Mouse (Mus musculus) brain, embryonic 14.5 days (tissue): ENCODE measurements around the gene Chst1. TPM values are rescaled to one million over a fixed set of nuclear protein-coding genes. Genes with fewer than 3 reads are reported as not detected.

Experiments
- DNase-seq: peaks from one replicate; pipeline ENCODE4 v3.0.0-alpha.2; 2011; ENCODE audit warnings: low read depth
- CTCF ChIP-seq: fragments of 200-500 bp; IDR thresholded peaks from 2 replicates; pipeline ENCODE4 v1.5.1; 2012; ENCODE audit warnings: inconsistent platforms, mild to moderate bottlenecking, moderate library complexity, borderline replicate concordance; ENCODE audit not compliant: insufficient read depth, insufficient read length; ENCODE audit errors: extremely low read depth
- POLR2A ChIP-seq: fragments of 200-500 bp; IDR thresholded peaks from 2 replicates; pipeline ENCODE4 v1.6.1; 2012; ENCODE audit warnings: mild to moderate bottlenecking, inconsistent platforms, borderline replicate concordance; ENCODE audit not compliant: poor library complexity, insufficient read depth, insufficient read length, severe bottlenecking; ENCODE audit errors: extremely low read depth
- polyA plus RNA-seq: library from polyadenylated mRNA; depleted of rRNA; stranded (reverse); fragments of >200 nt; gene quantifications from 2 replicates; pipeline ENCODE4 v1.2.3, GENCODE M21; 2012; rRNA removed

Gene Chst1
- 59.4 and 61.6 TPM in 2 replicates for polyA plus RNA-seq

- TF ChIP-seq CTCF (no peak), POLR2A (peak; percentile 41; the same call in 1 of the 2 replicates)
- peak; percentile 71 for DNase-seq
These were observed at the start of gene Chst1 for GRCm38 (mm10) chr2:92599487-92600347. TSS of gene Chst1 (plus strand) at chr2:92599707.

- no peak for DNase-seq
- no peak for TF ChIP-seq POLR2A
- TF ChIP-seq CTCF: no peak
These were observed 49.5 kb upstream of the Chst1 start for GRCm38 (mm10) chr2:92550051-92550450.

GRCm38 (mm10) chr2:92554536-92554935 is 45.0 kb upstream of the Chst1 start:
- TF ChIP-seq CTCF (no peak), POLR2A (no peak)
- no peak for DNase-seq

- DNase-seq: no peak
- TF ChIP-seq POLR2A (no peak), CTCF (no peak)
These were observed 36.6 kb upstream of the Chst1 start for GRCm38 (mm10) chr2:92562930-92563329.

GRCm38 (mm10) chr2:92570623-92571022 is 28.9 kb upstream of the Chst1 start:
- no peak for DNase-seq
- TF ChIP-seq CTCF (no peak), POLR2A (no peak)

GRCm38 (mm10) chr2:92577824-92578223 is 21.7 kb upstream of the Chst1 start:
- TF ChIP-seq CTCF: no peak
- no peak for TF ChIP-seq POLR2A
- DNase-seq: peak; percentile 24

- no peak for DNase-seq
- TF ChIP-seq POLR2A: no peak
- TF ChIP-seq CTCF: no peak
These were observed 18.2 kb upstream of the Chst1 start for GRCm38 (mm10) chr2:92581302-92581701.

GRCm38 (mm10) chr2:92582596-92582995 is 16.9 kb upstream of the Chst1 start:
- TF ChIP-seq CTCF: no peak
- no peak for TF ChIP-seq POLR2A
- no peak for DNase-seq

GRCm38 (mm10) chr2:92587806-92588205 is 11.7 kb upstream of the Chst1 start:
- no peak for DNase-seq
- no peak for TF ChIP-seq CTCF
- TF ChIP-seq POLR2A: no peak

GRCm38 (mm10) chr2:92594929-92595730 is 4.4 kb upstream of the Chst1 start:
- no peak for DNase-seq
- peak; percentile 9; the same call in 1 of the 2 replicates for TF ChIP-seq CTCF
- no peak for TF ChIP-seq POLR2A

- TF ChIP-seq CTCF: peak; percentile 52
- no peak for TF ChIP-seq POLR2A
- peak; percentile 50 for DNase-seq
These were observed 2.2 kb upstream of the Chst1 start for GRCm38 (mm10) chr2:92597291-92597690.
